Mouse (Mus musculus) liver, embryonic 14.5 days (tissue): ENCODE results near the gene Gm42417. TPM values are rescaled to one million over a fixed set of nuclear protein-coding genes. Genes with fewer than 3 reads are reported as not detected.
A peak's percentile ranks its signal among the peaks of the same experiment; 100 is the strongest.

Source experiments
- ATAC-seq: fragments of 200-750 bp; cut with Nextera tagmentation; 2 replicates; pipeline ENCODE4 v1.8.0; 2017; ENCODE audit warnings: moderate number of reproducible peaks, mild to moderate bottlenecking, moderate library complexity; ENCODE audit not compliant: insufficient read depth
- DNase-seq, 3 experiments: peaks; one replicate each; pipeline ENCODE4 v3.0.0-alpha.2; 2012 to 2013; ENCODE audit warnings: low read depth in 3 of 3, low spot score in 3 of 3
- H3K27ac ChIP-seq: fragments of 300-500 bp; sonication (generic); 2 replicates; pipeline ENCODE4 v1.5.1; 2014; ENCODE audit warnings: moderate library complexity, mild to moderate bottlenecking, control low read depth, inconsistent platforms
- H3K27me3 ChIP-seq: fragments of 300-500 bp; sonication (generic); 2 replicates; pipeline ENCODE4 v1.6.1; 2014; ENCODE audit warnings: mild to moderate bottlenecking, low read length, moderate library complexity; ENCODE audit not compliant: control insufficient read depth, insufficient read depth
- H3K36me3 ChIP-seq: fragments of 300-500 bp; sonication (generic); replicated peaks from 2 replicates; pipeline ENCODE4 v1.6.1; 2014; ENCODE audit warnings: low read depth; ENCODE audit not compliant: control insufficient read depth, insufficient read depth
- H3K4me1 ChIP-seq, 2 experiments: fragments of 200-500 bp in 1 of 2; fragments of 300-500 bp in 1 of 2; sonication (generic) in 1 of 2; replicated peaks; 2 replicates each; pipeline ENCODE4 v1.6.1; 2012 to 2014; ENCODE audit warnings: antibody characterized with exemption in 1 of 2, inconsistent platforms in 1 of 2, low read length in 1 of 2; ENCODE audit not compliant: control insufficient read depth in 2 of 2, insufficient read depth in 2 of 2
- H3K4me2 ChIP-seq: fragments of 300-500 bp; sonication (generic); 2 replicates; pipeline ENCODE4 v1.6.1; 2014; ENCODE audit warnings: low read depth, mild to moderate bottlenecking, control low read depth, moderate library complexity
- H3K4me3 ChIP-seq, 2 experiments: fragments of 200-500 bp in 1 of 2; fragments of 300-500 bp in 1 of 2; sonication (generic) in 1 of 2; 2 replicates each; pipeline ENCODE4 v1.5.1; 2012 to 2014; ENCODE audit warnings: low read depth in 2 of 2, low read length in 2 of 2, mild to moderate bottlenecking in 2 of 2, control low read depth in 1 of 2, inconsistent platforms in 1 of 2, moderate library complexity in 1 of 2; ENCODE audit not compliant: insufficient read depth in 1 of 2
- H3K9ac ChIP-seq: fragments of 300-500 bp; sonication (generic); replicated peaks from 2 replicates; pipeline ENCODE4 v1.6.1; 2014; ENCODE audit warnings: mild to moderate bottlenecking, control low read depth, moderate library complexity
- H3K9me3 ChIP-seq: fragments of 300-500 bp; sonication (generic); 2 replicates; pipeline ENCODE4 v1.6.1; 2016; ENCODE audit warnings: low read length, mixed read lengths; ENCODE audit not compliant: control insufficient read depth
- CTCF ChIP-seq: IDR thresholded peaks from 2 replicates; pipeline ENCODE4 v1.5.1; 2016; ENCODE audit warnings: antibody characterized with exemption, low read depth, control low read depth
- EP300 ChIP-seq: IDR thresholded peaks from 2 replicates; pipeline ENCODE4 v1.6.1; 2016; ENCODE audit warnings: antibody characterized with exemption, low read depth
- WGBS: fragments of 180-500 bp; shearing (Covaris S2); extraction: QIAGEN DNeasy Blood & Tissue Kit; methylation state at CpG from one replicate; pipeline ENCODE4 v1.1.7; 2014; ENCODE audit not compliant: insufficient replicate concordance; 5-methylcytosine and 5-hydroxymethylcytosine counted together
- polyA plus RNA-seq, 2 experiments: library from polyadenylated mRNA; depleted of rRNA in 1 of 2; stranded (reverse) in 1 of 2; unstranded in 1 of 2; fragments of >200 nt; fragmentation: Nextera tagmentation in 1 of 2; extraction: Ambion mirVana in 1 of 2; gene quantifications; 2 replicates each; pipeline versions ENCODE4 v1.2.1 to v1.2.3; 2012 to 2014

Gm42417 gene
- polyA plus RNA-seq, 2 experiments = not detected

DNA sequence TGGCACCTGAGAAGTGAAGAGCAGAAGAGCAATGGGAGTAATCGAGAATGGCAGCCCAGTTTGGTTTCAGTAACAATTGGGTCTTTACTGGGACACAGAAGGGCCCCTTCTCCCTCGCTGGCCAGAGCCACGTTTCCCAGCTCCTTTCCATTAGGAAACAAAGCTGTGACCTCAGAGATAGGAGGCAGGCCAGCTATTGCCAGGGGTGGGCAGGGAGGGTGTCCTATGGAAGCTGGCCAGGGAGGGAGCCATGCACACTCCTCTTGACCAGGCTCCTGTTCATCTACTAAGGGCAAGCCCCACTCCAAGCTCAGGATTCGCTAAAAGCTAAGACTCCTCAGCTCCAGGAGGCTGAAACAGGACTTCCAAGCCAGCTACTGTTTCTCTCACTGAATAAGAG, 20.0 kb upstream of the Gm42417 start:
- Histone ChIP-seq H3K9ac (no peak overlapping the region), H3K27me3 (peaks cover 66% of the 10 kb centered on the region), H3K4me2 (no peak overlapping the region), H3K4me1 (peaks cover 0 to 10% of the 10 kb centered on the region in 2 experiments; a peak in 2 of 4 replicates), H3K27ac (no peak overlapping the region), H3K36me3 (no peaks in the 10 kb centered on the region), H3K9me3 (no peaks in the 10 kb centered on the region), H3K4me3 (no peak overlapping the region)
- 8% methylated on average over 4 of the region's 4 CpGs for WGBS
- no peak for TF ChIP-seq EP300
- TF ChIP-seq CTCF = no peak
- no peak for ATAC-seq
- no peak for DNase-seq

DNA sequence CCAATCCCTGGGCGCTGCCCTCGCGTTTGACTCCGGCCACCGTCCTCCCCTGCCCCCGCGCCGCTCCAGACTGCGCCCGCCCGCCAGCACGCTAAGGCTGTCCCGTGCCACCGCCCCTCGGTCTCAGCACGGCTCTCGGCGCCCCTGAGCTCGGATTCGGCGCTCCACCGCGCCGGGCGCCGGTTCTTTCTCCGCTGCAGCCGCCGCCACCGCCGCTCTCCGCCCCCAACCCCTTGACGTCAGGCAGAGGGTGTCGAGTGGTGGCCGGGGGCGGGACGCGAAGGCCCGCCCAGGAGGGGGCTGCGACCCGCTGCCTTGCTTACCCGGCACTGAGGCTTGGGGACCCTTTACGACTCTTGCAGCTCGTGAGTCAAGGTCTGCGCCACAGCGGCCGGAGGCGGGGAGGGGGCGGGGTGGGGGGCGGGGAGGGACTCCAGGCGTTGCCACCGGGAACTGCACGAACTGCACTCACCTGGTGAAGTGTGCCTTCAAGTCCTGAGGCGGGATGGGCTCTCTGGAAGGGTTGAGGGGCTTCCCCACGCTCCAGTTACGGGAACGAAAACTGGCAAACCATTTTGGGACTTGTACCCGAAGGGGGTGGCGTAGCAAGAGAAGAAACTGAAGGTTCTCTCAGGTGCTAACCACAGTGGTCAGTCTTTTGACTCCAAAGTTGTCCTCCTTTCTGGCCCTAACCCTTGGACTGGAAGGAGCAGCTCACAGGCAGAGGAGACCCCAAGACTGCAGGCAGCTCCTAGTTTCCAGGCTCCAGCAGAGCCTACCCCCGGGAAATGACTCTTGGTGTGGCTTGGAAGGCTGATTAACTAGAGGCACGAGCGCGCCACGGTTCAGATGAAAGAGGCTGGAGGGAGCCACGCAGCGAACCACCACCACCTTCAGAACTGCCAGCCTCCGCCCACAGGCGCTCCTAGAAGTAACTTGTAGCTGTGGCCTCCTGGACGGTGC, 19.1 kb upstream of the Gm42417 start, which contains the start of gene Sema4c:
Gene Sema4c (minus strand): TSS at position 319 of the 963 bp plus-strand sequence.
- peaks cover 0 to 10% of the 10 kb centered on the region in 2 experiments; a peak in 2 of 4 replicates for H3K4me1 ChIP-seq
- peak within 1 kb of the TSS; percentile 36; the same call in 1 of the 2 replicates for H3K9ac ChIP-seq
- WGBS = 2% methylated on average over 67 of the region's 69 CpGs
- peak within 1 kb of the TSS; percentile 52 to 57 for H3K4me3 ChIP-seq
- no peaks in the 10 kb centered on the region for H3K36me3 ChIP-seq
- H3K27ac ChIP-seq = no peak within 1 kb of the TSS
- H3K27me3 ChIP-seq = peaks cover 66% of the 10 kb centered on the region
- DNase-seq (no peak), ATAC-seq (peak; percentile 11; the same call in 1 of the 2 replicates)
- no peak for TF ChIP-seq EP300
- no peak for TF ChIP-seq CTCF
- H3K9me3 ChIP-seq = no peaks in the 10 kb centered on the region
- peak within 1 kb of the TSS; percentile 49 for H3K4me2 ChIP-seq

DNA sequence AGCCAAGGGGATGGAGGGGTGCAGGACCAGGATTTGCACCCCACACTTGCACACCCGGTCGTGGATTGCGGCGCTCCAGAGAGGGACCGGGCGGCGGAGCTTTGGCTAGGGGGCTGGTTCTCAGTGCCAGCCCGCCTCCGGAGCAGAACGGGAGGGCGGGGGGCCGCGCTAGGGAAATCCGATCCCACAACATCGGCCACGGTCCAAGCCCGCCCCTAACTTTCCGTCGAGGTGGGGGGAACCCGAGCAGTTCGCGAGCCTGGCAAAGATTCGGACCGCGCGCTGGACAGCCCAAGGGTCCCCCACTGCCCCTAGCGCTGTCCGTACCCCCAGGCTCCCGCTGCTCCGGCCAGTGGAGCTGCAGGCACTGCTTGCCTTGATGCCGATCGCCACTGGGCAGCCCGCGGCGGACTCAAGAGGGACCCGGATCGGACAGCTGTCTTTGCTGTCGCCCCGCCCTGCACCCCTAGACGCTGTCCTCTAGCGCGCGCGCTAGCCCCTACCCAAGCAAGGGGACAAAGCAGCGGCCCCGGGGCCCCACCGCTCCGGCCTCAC, 18.3 kb upstream of the Gm42417 start:
- no peak for TF ChIP-seq CTCF
- Histone ChIP-seq H3K9ac (peak overlapping the region; percentile 36; the same call in 1 of the 2 replicates), H3K4me3 (peak overlapping the region; percentile 52 to 57), H3K27ac (no peak overlapping the region), H3K4me2 (peak overlapping the region; percentile 49), H3K27me3 (peaks cover 66% of the 10 kb centered on the region), H3K36me3 (no peaks in the 10 kb centered on the region), H3K9me3 (no peaks in the 10 kb centered on the region), H3K4me1 (0 out of 4 replicates have a peak, but pooled peaks cover 0 to 6% of the 10 kb centered on the region in 2 experiments)
- under 1% methylated on average over 48 of the region's 48 CpGs for WGBS
- ATAC-seq (peak; percentile 54), DNase-seq (no peak)

DNA sequence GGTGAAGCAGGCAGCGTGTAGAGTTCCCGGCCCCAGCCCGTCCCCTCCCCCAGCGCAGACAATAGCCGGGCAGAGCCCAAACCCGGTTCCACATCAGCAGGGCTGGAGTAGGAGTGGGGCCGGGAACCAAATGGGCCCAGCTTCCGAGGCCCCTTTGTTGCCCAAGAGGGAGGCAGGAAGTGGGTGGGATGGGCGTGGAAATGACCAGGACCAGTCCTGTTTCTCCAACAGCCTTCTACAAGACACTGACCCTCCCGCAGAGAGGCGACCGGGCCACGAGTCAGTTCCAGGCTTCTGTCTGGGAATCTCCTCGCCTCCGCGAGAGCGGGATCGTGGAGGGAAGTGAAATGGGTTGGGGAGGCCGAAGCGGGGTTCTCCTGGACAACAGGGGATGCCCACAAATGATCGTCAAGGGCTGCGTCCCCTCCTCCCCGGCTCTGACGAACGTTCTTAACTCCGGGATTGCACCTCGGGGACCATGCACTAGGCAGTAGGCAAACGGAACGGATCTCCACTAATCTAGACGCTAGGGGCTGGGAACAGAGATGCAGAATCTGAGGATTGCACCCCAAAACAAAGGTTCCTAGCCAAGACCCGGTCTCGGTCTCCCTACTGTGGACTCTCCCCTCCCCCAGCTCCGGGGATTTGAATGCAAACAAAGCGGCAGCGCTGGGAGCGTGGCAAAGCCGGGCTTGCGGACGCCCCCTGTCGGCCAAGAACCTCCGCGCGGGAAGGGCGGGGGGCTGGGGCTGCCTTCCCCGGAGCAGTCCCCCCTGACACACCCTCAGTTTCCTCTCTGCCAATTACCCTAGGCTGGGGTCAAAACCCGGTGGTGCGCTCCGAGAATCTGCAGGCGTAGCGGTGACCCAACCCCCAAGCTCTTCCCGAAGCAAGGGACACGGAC, 17.6 kb upstream of the Gm42417 start:
- Histone ChIP-seq H3K27ac (no peak overlapping the region), H3K4me3 (peak overlapping the region; percentile 52 to 57), H3K36me3 (no peaks in the 10 kb centered on the region), H3K4me1 (0 out of 4 replicates have a peak, but pooled peaks cover 0 to 1% of the 10 kb centered on the region in 2 experiments), H3K4me2 (peak overlapping the region; percentile 49), H3K9me3 (no peaks in the 10 kb centered on the region), H3K9ac (peak overlapping the region; percentile 39), H3K27me3 (peaks cover 66% of the 10 kb centered on the region)
- no peak for DNase-seq
- peak; percentile 80 for TF ChIP-seq CTCF
- no peak for TF ChIP-seq EP300
- ATAC-seq = peak; percentile 60
- WGBS = under 1% methylated on average over 52 of the region's 52 CpGs
